Mouse (Mus musculus) E14TG2a.4 (cell line): Measurements from ENCODE around the gene Iqgap1.
A peak's percentile ranks its signal among the peaks of the same experiment; 100 is the strongest.
"Not testable (repeated sequence)": the region's sequence is repeated elsewhere in the genome, so short reads cannot be mapped to it uniquely, and the experiment has no call there.

Source experiments
- H3K27me3 ChIP-seq: 2 replicates; pipeline ENCODE4 v1.6.1; 2014; ENCODE audit warnings: low read length, control low read depth; ENCODE audit not compliant: insufficient read depth
- H3K36me3 ChIP-seq: 2 replicates; pipeline ENCODE4 v1.6.1; 2014; ENCODE audit warnings: low read length, control low read depth; ENCODE audit not compliant: insufficient read depth
- H3K4me1 ChIP-seq: replicated peaks from 2 replicates; pipeline ENCODE4 v1.6.1; 2014; ENCODE audit warnings: low read depth, low read length, control low read depth
- H3K4me3 ChIP-seq: replicated peaks from 2 replicates; pipeline ENCODE4 v1.5.1; 2014; ENCODE audit warnings: mild to moderate bottlenecking, low read length
- H3K9me3 ChIP-seq: 2 replicates; pipeline ENCODE4 v1.6.1; 2014; ENCODE audit warnings: low read length, control low read depth
- CTCF ChIP-seq: conservative IDR thresholded peaks from 2 replicates; pipeline ENCODE4 v1.5.1; 2014; ENCODE audit warnings: low read length
- NANOG ChIP-seq: IDR thresholded peaks from 2 replicates; pipeline ENCODE4 v1.6.1; 2014; ENCODE audit warnings: borderline replicate concordance, low read length, mixed read lengths
- POU5F1 ChIP-seq: IDR thresholded peaks from 2 replicates; pipeline ENCODE4 v1.6.1; 2014; ENCODE audit warnings: low read length, borderline replicate concordance

Iqgap1 gene

GRCm38 (mm10) chr7:80840937-80841336, 15.2 kb upstream of the Iqgap1 start:
- no peak for TF ChIP-seq POU5F1
- no peak for TF ChIP-seq NANOG
- TF ChIP-seq CTCF = no peak
- Histone ChIP-seq H3K27me3 (0 out of 2 replicates have a peak, but pooled peaks cover 3% of the 10 kb centered on the region), H3K9me3 (no peaks in the 10 kb centered on the region), H3K36me3 (peaks cover 9% of the 10 kb centered on the region), H3K4me1 (peaks cover 74% of the 10 kb centered on the region), H3K4me3 (no peak overlapping the region)

GRCm38 (mm10) chr7:80840241-80840640, 14.5 kb upstream of the Iqgap1 start:
- Histone ChIP-seq H3K9me3 (no peaks in the 10 kb centered on the region), H3K4me1 (peaks cover 72% of the 10 kb centered on the region), H3K27me3 (0 out of 2 replicates have a peak, but pooled peaks cover 3% of the 10 kb centered on the region), H3K36me3 (peaks cover 9% of the 10 kb centered on the region), H3K4me3 (no peak overlapping the region)
- no peak for TF ChIP-seq POU5F1
- TF ChIP-seq CTCF = no peak
- TF ChIP-seq NANOG = no peak

- no peak overlapping the region for H3K4me3 ChIP-seq
- H3K27me3 ChIP-seq = 0 out of 2 replicates have a peak, but pooled peaks cover 3% of the 10 kb centered on the region
- no peak for TF ChIP-seq POU5F1
- TF ChIP-seq CTCF = no peak
- TF ChIP-seq NANOG = no peak
- H3K36me3 ChIP-seq = peaks cover 7% of the 10 kb centered on the region
- H3K9me3 ChIP-seq = no peaks in the 10 kb centered on the region
- H3K4me1 ChIP-seq = peaks cover 70% of the 10 kb centered on the region
Observed at GRCm38 (mm10) chr7:80839755-80840154, 14.0 kb upstream of the Iqgap1 start.

- no peaks in the 10 kb centered on the region for H3K9me3 ChIP-seq
- 0 out of 2 replicates have a peak, but pooled peaks cover 3% of the 10 kb centered on the region for H3K27me3 ChIP-seq
- H3K4me3 ChIP-seq = no peak overlapping the region
- TF ChIP-seq POU5F1 (no peak), NANOG (no peak), CTCF (no peak)
- H3K4me1 ChIP-seq = peaks cover 59% of the 10 kb centered on the region
- no peaks in the 10 kb centered on the region for H3K36me3 ChIP-seq
Observed at GRCm38 (mm10) chr7:80838247-80838646, 12.5 kb upstream of the Iqgap1 start.

- no peaks in the 10 kb centered on the region for H3K36me3 ChIP-seq
- 0 out of 2 replicates have a peak, but pooled peaks cover 3% of the 10 kb centered on the region for H3K27me3 ChIP-seq
- peaks cover 55% of the 10 kb centered on the region for H3K4me1 ChIP-seq
- TF ChIP-seq POU5F1 = no peak
- TF ChIP-seq CTCF = no peak
- no peak for TF ChIP-seq NANOG
- H3K9me3 ChIP-seq = no peaks in the 10 kb centered on the region
- 0 out of 2 replicates have a peak overlapping the region, but pooled peaks have one; percentile 0 for H3K4me3 ChIP-seq
Observed at GRCm38 (mm10) chr7:80837736-80838135, 12.0 kb upstream of the Iqgap1 start.

- TF ChIP-seq NANOG = no peak
- TF ChIP-seq CTCF = no peak
- no peak for TF ChIP-seq POU5F1
- Histone ChIP-seq H3K4me1 (peaks cover 52% of the 10 kb centered on the region), H3K4me3 (no peak overlapping the region), H3K36me3 (no peaks in the 10 kb centered on the region), H3K27me3 (0 out of 2 replicates have a peak, but pooled peaks cover 3% of the 10 kb centered on the region), H3K9me3 (no peaks in the 10 kb centered on the region)
Observed at GRCm38 (mm10) chr7:80835984-80836652, 10.3 kb upstream of the Iqgap1 start.

GRCm38 (mm10) chr7:80833651-80834532, 8.1 kb upstream of the Iqgap1 start:
- TF ChIP-seq NANOG (no peak), CTCF (no peak), POU5F1 (no peak)
- H3K36me3 ChIP-seq = no peaks in the 10 kb centered on the region
- H3K9me3 ChIP-seq = no peaks in the 10 kb centered on the region

GRCm38 (mm10) chr7:80832996-80833650, 7.3 kb upstream of the Iqgap1 start:
- Histone ChIP-seq H3K4me3 (peak overlapping the region; percentile 37; the same call in 1 of the 2 replicates), H3K4me1 (peaks cover 50% of the 10 kb centered on the region)
- H3K9me3 ChIP-seq, H3K36me3 ChIP-seq, H3K27me3 ChIP-seq: not testable (repeated sequence)

More at GRCm38 (mm10) chr7:80833651-80834532, 8.1 kb upstream of the Iqgap1 start:
- peak overlapping the region; percentile 37; the same call in 1 of the 2 replicates for H3K4me3 ChIP-seq
- H3K4me1 ChIP-seq = peaks cover 52% of the 10 kb centered on the region
- H3K27me3 ChIP-seq = 0 out of 2 replicates have a peak, but pooled peaks cover 3% of the 10 kb centered on the region
